Mouse (Mus musculus) kidney, postnatal 14 days (tissue): ENCODE results near the gene Fblim1.
A peak's percentile ranks its signal among the peaks of the same experiment; 100 is the strongest.
"Not testable (repeated sequence)": the region's sequence is repeated elsewhere in the genome, so short reads cannot be mapped to it uniquely, and the experiment has no call there.

Source experiments
- DNase-seq: peaks from one replicate; pipeline ENCODE4 v3.0.0; 2022; ENCODE audit warnings: mixed read lengths

The Fblim1 gene

GRCm38 (mm10) chr4:141564660-141565059 lies 41.2 kb downstream of the Fblim1 start:
- DNase-seq: no peak

GRCm38 (mm10) chr4:141564209-141564608 lies 41.7 kb downstream of the Fblim1 start:
- DNase-seq: no peak

- DNase-seq: peak; percentile 78
Observed at GRCm38 (mm10) chr4:141562281-141562680, 43.6 kb downstream of the Fblim1 start.

GRCm38 (mm10) chr4:141561331-141561919 lies 44.5 kb downstream of the Fblim1 start:
- DNase-seq: not testable (repeated sequence)

- peak; percentile 85 for DNase-seq
Observed at GRCm38 (mm10) chr4:141559898-141560263, 46.0 kb downstream of the Fblim1 start.

GRCm38 (mm10) chr4:141559131-141559897 lies 46.6 kb downstream of the Fblim1 start:
- DNase-seq: peak; percentile 88

GRCm38 (mm10) chr4:141558658-141559057 lies 47.2 kb downstream of the Fblim1 start:
- DNase-seq: no peak

GRCm38 (mm10) chr4:141556163-141556562 lies 49.7 kb downstream of the Fblim1 start:
- not testable (repeated sequence) for DNase-seq

- DNase-seq: not testable (repeated sequence)
Observed at GRCm38 (mm10) chr4:141554255-141554865, 51.5 kb downstream of the Fblim1 start.

- no peak for DNase-seq
Observed at GRCm38 (mm10) chr4:141552484-141552883, 53.4 kb downstream of the Fblim1 start.

GRCm38 (mm10) chr4:141547299-141547698 lies 58.6 kb downstream of the Fblim1 start:
- DNase-seq: no peak

GRCm38 (mm10) chr4:141546334-141547200 lies 59.3 kb downstream of the Fblim1 start:
- DNase-seq: peak; percentile 92

GRCm38 (mm10) chr4:141545743-141546333 lies 60.1 kb downstream of the Fblim1 start:
- DNase-seq: peak; percentile 100

GRCm38 (mm10) chr4:141545071-141545742 lies 60.7 kb downstream of the Fblim1 start:
- DNase-seq: peak; percentile 91

- no peak for DNase-seq
Observed at GRCm38 (mm10) chr4:141544536-141544935, 61.4 kb downstream of the Fblim1 start.

GRCm38 (mm10) chr4:141543593-141543992 lies 62.3 kb downstream of the Fblim1 start:
- no peak for DNase-seq

- DNase-seq: peak; percentile 68
Observed at GRCm38 (mm10) chr4:141541851-141542250, 64.0 kb downstream of the Fblim1 start.

GRCm38 (mm10) chr4:141540844-141541243 lies 65.1 kb downstream of the Fblim1 start:
- no peak for DNase-seq

GRCm38 (mm10) chr4:141539213-141539767 lies 66.6 kb downstream of the Fblim1 start:
- DNase-seq: no peak

GRCm38 (mm10) chr4:141538408-141539212 lies 67.3 kb downstream of the Fblim1 start, which contains the start of gene Spen:
Spen (minus strand) TSS chr4:141538597.
- peak; percentile 98 for DNase-seq
